Mouse (Mus musculus): ENCODE data around the gene Mrpl38.

The Mrpl38 gene

DNA sequence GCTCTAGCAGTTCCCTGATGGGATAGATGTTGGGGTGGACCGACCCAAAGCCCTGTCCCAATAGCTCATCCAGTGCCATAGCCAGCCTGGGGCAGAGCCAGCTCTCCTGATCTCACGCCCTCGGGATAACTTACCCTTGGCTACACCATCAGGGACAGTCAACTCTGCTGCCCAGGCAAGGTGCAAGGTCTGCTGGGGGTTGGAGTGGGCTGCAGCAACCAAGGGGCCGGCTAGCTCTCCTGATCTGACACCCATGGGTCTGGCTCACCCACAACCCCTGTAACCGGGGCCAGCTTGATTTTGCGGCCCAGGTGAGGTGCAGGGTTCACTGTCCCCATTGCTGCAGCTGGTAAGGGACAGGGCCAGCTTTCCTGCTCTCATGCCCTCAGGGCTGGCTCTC is 47.1 kb downstream of the Mrpl38 start:
- DNase-seq (ENCODE audit: low spot score in 2 of 2), result no peak

DNA sequence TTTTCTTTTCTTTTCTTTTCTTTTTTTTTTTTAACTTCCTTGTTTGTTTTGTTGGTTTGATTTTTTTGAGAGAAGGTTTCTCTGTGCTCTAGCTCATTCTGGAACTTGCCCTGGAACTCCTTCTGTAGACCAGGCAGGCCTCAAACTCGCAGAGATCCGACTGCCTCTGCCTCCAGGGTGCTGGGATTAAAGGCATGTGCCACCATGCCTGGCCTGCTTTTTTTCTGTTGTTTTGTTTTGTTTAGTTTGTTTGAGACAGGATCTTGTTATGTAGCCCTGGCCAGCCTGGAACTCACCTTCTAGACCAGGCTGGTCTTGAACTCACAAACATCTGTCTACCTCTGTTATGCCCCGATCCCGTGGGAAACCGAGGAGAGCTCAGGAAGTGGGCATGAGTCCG is 49.1 kb downstream of the Mrpl38 start:
- no peak for DNase-seq (ENCODE audit: low spot score in 2 of 2)

DNA sequence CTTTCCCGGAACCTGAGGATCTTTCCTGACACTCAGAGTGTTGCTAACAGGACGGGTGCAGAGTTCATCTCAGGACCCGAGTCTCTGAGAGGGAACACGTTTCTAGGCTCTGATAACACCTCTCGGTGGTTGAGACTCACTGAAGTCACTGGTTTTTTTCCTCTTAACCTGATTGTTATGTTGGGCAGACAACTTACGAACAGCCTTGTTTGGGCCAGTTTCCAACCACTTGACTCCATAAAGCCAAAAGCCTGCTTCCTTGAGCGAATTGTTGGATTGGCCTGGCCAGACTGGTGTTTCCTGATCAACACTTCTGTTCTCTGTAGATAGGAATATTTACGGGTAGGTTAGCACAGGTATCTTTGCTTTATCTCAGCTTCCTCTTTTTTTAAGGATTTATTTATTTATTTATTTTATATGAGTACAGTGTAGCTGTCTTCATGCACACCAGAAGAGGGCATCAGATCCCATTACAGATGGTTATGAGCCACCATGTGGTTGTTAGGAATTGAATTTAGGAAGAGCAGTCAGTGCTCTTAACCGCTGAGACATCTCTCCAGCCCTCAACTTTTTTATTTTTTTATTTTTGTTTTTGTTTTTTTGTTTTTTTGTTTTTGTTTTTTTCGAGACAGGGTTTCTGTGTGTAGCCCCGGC is 49.8 kb downstream of the Mrpl38 start:
- no peak for DNase-seq (ENCODE audit: low spot score in 2 of 2)

DNA sequence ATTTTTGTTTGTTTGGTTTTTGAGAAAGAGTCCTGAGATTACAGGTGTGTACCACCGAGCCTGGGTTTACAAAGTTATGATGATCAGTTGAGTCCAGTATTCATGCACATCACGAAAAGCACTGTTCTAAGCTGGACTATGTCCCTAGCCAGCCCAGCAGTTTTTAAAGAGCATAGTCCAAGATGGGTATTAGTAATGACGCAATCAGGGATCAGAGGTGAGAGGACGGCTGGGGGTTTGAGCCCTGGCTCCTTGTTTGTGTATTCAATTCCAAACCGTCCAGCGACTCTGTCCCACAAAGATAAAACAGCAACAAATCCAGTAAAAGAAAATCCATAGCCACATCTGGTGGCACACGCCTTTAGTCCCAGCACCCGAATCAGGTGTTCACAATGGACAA is 50.5 kb downstream of the Mrpl38 start:
- DNase-seq (ENCODE audit: low spot score in 2 of 2), result no peak

DNA sequence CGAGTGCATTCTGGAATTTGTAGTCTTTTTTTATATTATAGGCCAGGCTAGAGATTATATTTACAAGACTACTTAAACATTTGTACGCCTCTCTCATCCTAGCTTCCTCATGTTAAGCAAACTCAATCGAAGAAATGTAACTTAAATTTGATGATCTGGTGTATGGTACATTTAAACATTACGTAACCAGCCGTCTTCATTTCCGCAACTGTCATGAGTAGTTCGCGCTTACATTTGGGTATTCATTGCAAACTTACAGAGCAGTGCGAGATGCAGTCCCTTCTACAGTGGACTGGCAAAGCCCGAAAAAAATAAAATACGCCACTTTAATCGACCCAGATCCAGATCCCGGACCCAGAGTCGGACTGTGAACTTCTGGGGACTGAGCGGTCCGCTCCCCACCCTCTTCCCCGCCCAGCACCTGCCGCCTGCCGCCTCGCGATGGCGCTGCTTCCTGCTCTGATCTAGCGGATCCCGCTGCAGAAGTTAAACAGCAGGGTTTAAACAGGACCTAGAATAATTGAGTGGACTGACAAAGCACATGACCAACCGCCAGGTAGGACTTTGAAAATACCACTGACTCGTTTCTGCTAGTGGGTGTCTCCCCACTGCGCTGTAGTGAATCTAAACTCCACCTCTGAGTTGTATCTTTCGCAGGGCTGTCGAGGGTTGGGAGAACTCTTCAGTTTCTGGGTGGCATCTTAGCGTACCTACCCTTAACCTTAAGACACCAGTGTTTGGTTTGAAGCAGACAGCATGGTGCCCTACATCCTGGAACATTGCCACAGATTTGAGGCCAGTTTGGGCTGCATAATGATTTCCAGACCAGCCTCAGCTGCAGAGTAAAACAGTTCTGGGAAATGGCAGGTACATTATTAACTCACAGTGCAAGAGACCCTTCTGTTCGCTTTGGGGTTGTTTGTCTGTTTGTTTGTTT is 51.2 kb downstream of the Mrpl38 start:
- DNase-seq (ENCODE audit: low spot score in 2 of 2), result peak; percentile 83 to 92

DNA sequence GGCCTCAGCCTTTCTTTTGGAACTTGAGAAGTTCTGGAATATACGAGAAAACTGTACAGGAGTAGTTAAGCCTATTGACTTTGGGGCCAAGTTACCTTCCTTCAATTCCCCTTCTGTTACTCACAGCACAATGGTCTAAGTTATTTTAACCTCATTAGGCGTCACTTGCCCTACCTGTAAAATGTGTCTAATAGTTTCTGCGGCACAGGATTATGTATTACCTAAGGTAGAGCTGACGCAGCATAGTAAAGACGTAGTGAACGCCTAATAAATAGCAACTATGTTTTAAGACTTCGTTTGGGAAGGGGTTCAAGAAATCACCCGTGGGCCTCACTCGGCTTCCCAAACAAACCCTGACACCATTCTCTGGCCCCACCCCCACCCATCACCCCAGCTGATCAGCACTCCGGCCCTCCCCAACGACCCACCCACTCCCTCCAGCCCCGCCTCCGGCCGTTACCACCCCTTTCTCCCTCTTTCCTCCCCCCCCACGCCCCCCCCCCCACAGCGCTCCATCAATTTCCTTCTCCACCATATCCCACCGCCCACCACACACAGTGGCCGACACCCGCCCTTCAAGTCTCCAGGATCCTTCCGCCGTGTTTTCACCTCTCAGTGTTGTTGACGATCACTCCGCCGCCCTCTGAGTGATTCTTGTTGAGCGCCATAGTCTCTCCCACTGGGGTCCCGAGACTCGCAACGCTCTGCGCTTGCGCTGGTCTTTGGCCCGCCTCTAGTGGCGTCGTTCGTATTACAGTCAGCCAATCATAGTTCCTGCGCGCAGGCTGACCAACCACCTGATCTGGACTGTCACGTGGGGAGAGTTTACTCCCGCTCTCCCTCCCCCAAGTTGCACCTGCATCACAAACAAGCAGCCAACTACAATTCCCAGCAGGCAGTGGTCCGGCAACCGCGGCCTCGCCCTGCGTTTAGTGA is 52.1 kb downstream of the Mrpl38 start, which contains the start of gene Wbp2:
Gene Wbp2 (minus strand): TSS at position 738 of the 936 bp plus-strand sequence.
- peak; percentile 92 to 97 for DNase-seq (ENCODE audit: low spot score in 2 of 2)

DNA sequence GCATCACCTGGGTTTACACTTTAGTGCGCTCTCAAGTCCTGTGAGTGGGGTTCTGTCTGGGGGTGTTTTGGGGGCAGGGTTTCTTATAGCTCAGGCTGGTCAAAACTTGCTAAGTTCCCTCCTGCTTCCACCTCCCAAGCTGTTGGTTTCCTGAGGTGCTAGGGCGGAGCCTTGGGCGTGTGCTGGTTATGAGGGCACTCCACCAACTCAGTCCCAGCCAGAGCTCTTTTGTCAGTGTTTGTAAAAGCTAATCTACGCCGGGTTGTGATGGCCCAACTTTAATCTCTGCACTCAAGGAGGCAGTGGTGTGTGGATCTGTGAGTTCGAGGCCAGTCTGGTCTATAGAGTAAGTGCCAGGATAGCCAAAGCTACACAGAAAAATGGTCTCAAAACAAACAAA is 54.5 kb downstream of the Mrpl38 start:
- no peak for DNase-seq (ENCODE audit: low spot score in 2 of 2)

DNA sequence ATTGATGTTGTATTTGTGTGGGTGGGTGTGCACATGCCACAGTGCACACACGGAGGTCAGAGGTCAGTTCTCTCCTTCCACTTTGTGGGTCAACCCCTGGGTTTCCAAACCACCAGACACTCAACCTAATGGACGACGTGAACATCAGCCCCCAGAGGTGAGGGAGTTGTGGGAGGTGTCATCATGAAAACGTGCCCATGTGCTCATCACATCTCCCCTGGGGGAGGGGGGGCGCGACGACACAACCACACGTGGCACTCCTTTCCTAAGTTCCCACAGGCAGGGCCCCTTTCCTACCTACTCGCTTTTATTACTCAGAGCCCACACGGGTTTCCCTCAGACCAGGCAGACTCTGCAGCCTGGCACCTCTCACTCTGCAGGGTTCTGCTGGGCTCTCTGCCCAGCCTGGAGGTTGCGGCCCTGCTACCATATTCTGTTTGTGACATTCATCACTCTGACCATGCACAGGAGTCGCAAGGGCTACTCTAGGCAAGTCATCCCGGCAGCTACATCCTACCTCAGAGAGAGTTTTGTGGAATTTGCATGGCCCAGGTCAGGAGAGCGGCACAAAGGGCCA is 55.5 kb downstream of the Mrpl38 start:
- DNase-seq (ENCODE audit: low spot score in 2 of 2), result no peak

Measured in urinary bladder, adult 18-20 months (tissue).